Mouse (Mus musculus) neural tube, embryonic 11.5 days (tissue): Measurements from ENCODE around the gene Slc6a17. TPM values are rescaled to one million over a fixed set of nuclear protein-coding genes. Genes with fewer than 3 reads are reported as not detected.
A peak's percentile ranks its signal among the peaks of the same experiment; 100 is the strongest.

ENCODE experiments used
- ATAC-seq: fragments of 200-750 bp; cut with Nextera tagmentation; 2 replicates; pipeline ENCODE4 v1.8.0; 2017; ENCODE audit warnings: moderate number of reproducible peaks, mild to moderate bottlenecking, moderate TSS enrichment, moderate library complexity; ENCODE audit not compliant: insufficient read depth, low FRiP score, low TSS enrichment
- DNase-seq: peaks from one replicate; pipeline ENCODE4 v3.0.0-alpha.2; 2015; ENCODE audit warnings: low spot score
- H3K27ac ChIP-seq: fragments of 300-500 bp; sonication (generic); 2 replicates; pipeline ENCODE4 v1.5.1; 2014; ENCODE audit warnings: low read depth, mild to moderate bottlenecking, low read length
- H3K27me3 ChIP-seq: fragments of 300-500 bp; sonication (generic); 2 replicates; pipeline ENCODE4 v1.6.1; 2014; ENCODE audit warnings: mild to moderate bottlenecking, low read length, mixed read lengths; ENCODE audit not compliant: control insufficient read depth, insufficient read depth
- H3K36me3 ChIP-seq: fragments of 300-500 bp; sonication (generic); 2 replicates; pipeline ENCODE4 v1.6.1; 2014; ENCODE audit warnings: mild to moderate bottlenecking, low read length, moderate library complexity, mixed read lengths; ENCODE audit not compliant: control insufficient read depth, insufficient read depth
- H3K4me1 ChIP-seq: fragments of 300-500 bp; sonication (generic); 2 replicates; pipeline ENCODE4 v1.6.1; 2014; ENCODE audit warnings: low read length, mixed read lengths; ENCODE audit not compliant: control insufficient read depth, insufficient read depth
- H3K4me2 ChIP-seq: fragments of 300-500 bp; sonication (generic); 2 replicates; pipeline ENCODE4 v1.6.1; 2014; ENCODE audit warnings: low read depth, mild to moderate bottlenecking, moderate library complexity
- H3K4me3 ChIP-seq: fragments of 300-500 bp; sonication (generic); 2 replicates; pipeline ENCODE4 v1.5.1; 2014; ENCODE audit warnings: low read depth, low read length
- H3K9ac ChIP-seq: fragments of 300-500 bp; sonication (generic); 2 replicates; pipeline ENCODE4 v1.6.1; 2014; ENCODE audit warnings: mild to moderate bottlenecking, low read length
- H3K9me3 ChIP-seq: fragments of 300-500 bp; sonication (generic); 2 replicates; pipeline ENCODE4 v1.6.1; 2016; ENCODE audit warnings: low read length; ENCODE audit not compliant: control insufficient read depth
- WGBS: fragments of 180-500 bp; shearing (Covaris S2); extraction: QIAGEN DNeasy Blood & Tissue Kit; methylation state at CpG from one replicate; pipeline ENCODE4 v1.1.7; 2014; 5-methylcytosine and 5-hydroxymethylcytosine counted together
- polyA plus RNA-seq: library from polyadenylated mRNA; unstranded; fragments of >200 nt; fragmentation: Nextera tagmentation; extraction: Ambion mirVana; gene quantifications from 2 replicates; pipeline ENCODE4 v1.2.1, GENCODE M21; 2014

Slc6a17 gene
- polyA plus RNA-seq, 1 experiment from 2014 or later, result 2.6 TPM

GRCm38 (mm10) chr3:107420156-107420555, 97.7 kb downstream of the Slc6a17 start:
- peak; percentile 22 for DNase-seq
- no peaks in the 10 kb centered on the region for H3K4me1 ChIP-seq
- H3K27ac ChIP-seq, result no peak overlapping the region
- H3K4me2 ChIP-seq, result no peak overlapping the region
- H3K9me3 ChIP-seq, result no peaks in the 10 kb centered on the region
- ATAC-seq, result no peak
- H3K9ac ChIP-seq, result no peak overlapping the region
- H3K27me3 ChIP-seq, result no peaks in the 10 kb centered on the region
- H3K4me3 ChIP-seq, result no peak overlapping the region
- H3K36me3 ChIP-seq, result no peaks in the 10 kb centered on the region
- 54% methylated on average over 2 of the region's 2 CpGs for WGBS

Other genes with a start within 250 kb of the Slc6a17 start
- 187 and 189 TPM in 2 replicates for gene Lamtor5, start 239.2 kb downstream of the Slc6a17 start, polyA plus RNA-seq
- 1.6 and 1.9 TPM in 2 replicates for gene Slc16a4, start 226.8 kb downstream of the Slc6a17 start, polyA plus RNA-seq
- gene Rbm15, start 184.3 kb downstream of the Slc6a17 start, polyA plus RNA-seq, result 17.2 and 18.3 TPM in 2 replicates
- 0.05 and 0.58 TPM in 2 replicates for gene Kcnc4, start 58.5 kb downstream of the Slc6a17 start, polyA plus RNA-seq
- gene Ubl4b, start 37.1 kb upstream of the Slc6a17 start, polyA plus RNA-seq, result not detected in 2 replicates
- gene Alx3, start 77.0 kb upstream of the Slc6a17 start, polyA plus RNA-seq, result 0.88 and 1.5 TPM in 2 replicates
- not detected in 2 replicates for gene Gm10961, start 113.3 kb upstream of the Slc6a17 start, polyA plus RNA-seq
- gene Strip1, start 113.7 kb upstream of the Slc6a17 start, polyA plus RNA-seq, result 101 and 108 TPM in 2 replicates
- 124 and 127 TPM in 2 replicates for gene Ahcyl1, start 178.5 kb upstream of the Slc6a17 start, polyA plus RNA-seq
- 5.6 and 6.0 TPM in 2 replicates for gene Csf1, start 242.5 kb upstream of the Slc6a17 start, polyA plus RNA-seq